ENCODE assay signal across 9 mouse cellular contexts in genomic region chr11:6679694-6680396, GRCm38 (mm10). TPM values are rescaled to one million over a fixed set of nuclear protein-coding genes. Genes with fewer than 3 reads are reported as not detected.
DNase-seq lines count a peak whose midpoint lies in the region; ATAC-seq lines count a peak whose summit lies in the region.
"Had no signal": no experiment of that assay in that cellular context is flagged by ENCODE, and none has a peak within 500 bp of the region (broad histone marks: within the 10 kb centered on the region; RNA-seq: fewer than 3 reads in every experiment).

No protein-coding gene starts in this region.

- no peaks in the 10 kb centered on the region for H3K36me3 ChIP-seq in kidney, embryonic 14.5 days (ENCODE audit: control insufficient read depth, insufficient read depth, low read length)
- no peaks in the 10 kb centered on the region for H3K36me3 ChIP-seq in hindbrain, embryonic 12.5 days
- H3K36me3 ChIP-seq in liver, embryonic 13.5 days = no peaks in the 10 kb centered on the region
- no peaks in the 10 kb centered on the region for H3K36me3 ChIP-seq in stomach, embryonic 16.5 days (ENCODE audit: control insufficient read depth, insufficient read depth, low read length)
- H3K36me3 ChIP-seq in forebrain, embryonic 12.5 days (replicated peaks) = no peaks in the 10 kb centered on the region
- H3K36me3 ChIP-seq: midbrain, embryonic 12.5 days had no signal

- no peak overlapping the region; the same call in 1 of the 2 replicates for H3K4me2 ChIP-seq in kidney, embryonic 14.5 days (replicated peaks; ENCODE audit: low read depth, low read length)
- no peak overlapping the region for H3K4me2 ChIP-seq in hindbrain, embryonic 12.5 days (replicated peaks)
- H3K4me2 ChIP-seq in liver, embryonic 13.5 days = peak overlapping the region; percentile 47
- H3K4me2 ChIP-seq in stomach, embryonic 16.5 days (ENCODE audit: low read depth, low read length) = peak overlapping the region; percentile 25; the same call in 1 of the 2 replicates
- no peak overlapping the region for H3K4me2 ChIP-seq in forebrain, embryonic 12.5 days
- H3K4me2 ChIP-seq: midbrain, embryonic 12.5 days had no signal

- H3K4me3 ChIP-seq in kidney, embryonic 14.5 days (ENCODE audit: low read length) = no peak overlapping the region
- no peak overlapping the region for H3K4me3 ChIP-seq in hindbrain, embryonic 12.5 days
- H3K4me3 ChIP-seq in liver, embryonic 13.5 days (replicated peaks) = peak overlapping the region; percentile 16; the same call in 1 of the 2 replicates
- no peak overlapping the region for H3K4me3 ChIP-seq in stomach, embryonic 16.5 days (replicated peaks; ENCODE audit: low read length)
- no peak overlapping the region for H3K4me3 ChIP-seq in forebrain, embryonic 12.5 days (replicated peaks)
- H3K4me3 ChIP-seq: midbrain, embryonic 12.5 days had no signal

- peak; percentile 22; the same call in 1 of the 2 replicates for ATAC-seq in kidney, embryonic 14.5 days (ENCODE audit: low FRiP score, low TSS enrichment)
- ATAC-seq in hindbrain, embryonic 12.5 days (ENCODE audit: low FRiP score) = peak; percentile 33; the same call in 1 of the 2 replicates
- no peak for ATAC-seq in liver, embryonic 13.5 days (ENCODE audit: low read depth)
- ATAC-seq in stomach, embryonic 16.5 days (ENCODE audit: insufficient read depth, low FRiP score) = peak; percentile 27; the same call in 1 of the 2 replicates
- no peak for ATAC-seq in forebrain, embryonic 12.5 days (ENCODE audit: low FRiP score)

- H3K27me3 ChIP-seq in kidney, embryonic 14.5 days (ENCODE audit: control insufficient read depth, insufficient read depth, low read length) = no peaks in the 10 kb centered on the region
- H3K27me3 ChIP-seq in hindbrain, embryonic 12.5 days = no peaks in the 10 kb centered on the region
- no peaks in the 10 kb centered on the region for H3K27me3 ChIP-seq in liver, embryonic 13.5 days
- H3K27me3 ChIP-seq in stomach, embryonic 16.5 days (ENCODE audit: control insufficient read depth, insufficient read depth, low read length) = no peaks in the 10 kb centered on the region
- 0 out of 2 replicates have a peak, but pooled peaks cover 3% of the 10 kb centered on the region for H3K27me3 ChIP-seq in forebrain, embryonic 12.5 days
- H3K27me3 ChIP-seq: midbrain, embryonic 12.5 days had no signal

- H3K9ac ChIP-seq in kidney, embryonic 14.5 days (ENCODE audit: low read depth, low read length) = peak overlapping the region; percentile 32; the same call in 1 of the 2 replicates
- no peak overlapping the region for H3K9ac ChIP-seq in hindbrain, embryonic 12.5 days
- H3K9ac ChIP-seq in liver, embryonic 13.5 days = no peak overlapping the region
- H3K9ac ChIP-seq in stomach, embryonic 16.5 days (ENCODE audit: low read length) = no peak overlapping the region
- no peak overlapping the region for H3K9ac ChIP-seq in forebrain, embryonic 12.5 days
- H3K9ac ChIP-seq: midbrain, embryonic 12.5 days had no signal

- peak overlapping the region; percentile 70 for H3K27ac ChIP-seq in kidney, embryonic 14.5 days (ENCODE audit: low read depth, low read length)
- no peak overlapping the region for H3K27ac ChIP-seq in hindbrain, embryonic 12.5 days
- H3K27ac ChIP-seq in liver, embryonic 13.5 days = no peak overlapping the region
- peak overlapping the region; percentile 12 for H3K27ac ChIP-seq in stomach, embryonic 16.5 days (ENCODE audit: low read length)
- no peak overlapping the region for H3K27ac ChIP-seq in forebrain, embryonic 12.5 days
- H3K27ac ChIP-seq: midbrain, embryonic 12.5 days had no signal

- DNase-seq in kidney, adult 9 months = no peak
- no peak for DNase-seq in liver, embryonic 13.5 days
- no peak for DNase-seq in left cerebral cortex, adult 9 months (ENCODE audit: low spot score in 2 of 2)
- no peak for DNase-seq in frontal cortex, adult 2 months (ENCODE audit: extremely low spot score in 1 of 2, low spot score in 1 of 2)

- H3K4me1 ChIP-seq in kidney, embryonic 14.5 days (ENCODE audit: control insufficient read depth, insufficient read depth, low read length) = peaks cover 10% of the 10 kb centered on the region; the same call in 1 of the 2 replicates
- H3K4me1 ChIP-seq in hindbrain, embryonic 12.5 days = peaks cover 9% of the 10 kb centered on the region
- peaks cover 6% of the 10 kb centered on the region; the same call in 1 of the 2 replicates for H3K4me1 ChIP-seq in liver, embryonic 13.5 days (replicated peaks)
- 0 out of 2 replicates have a peak, but pooled peaks cover 3% of the 10 kb centered on the region for H3K4me1 ChIP-seq in stomach, embryonic 16.5 days (ENCODE audit: control insufficient read depth, insufficient read depth, low read length)
- peaks cover 3% of the 10 kb centered on the region; the same call in 1 of the 2 replicates for H3K4me1 ChIP-seq in forebrain, embryonic 12.5 days
- H3K4me1 ChIP-seq: midbrain, embryonic 12.5 days had no signal

- WGBS in kidney, embryonic 14.5 days = 52% methylated on average over 17 of the region's 17 CpGs
- WGBS in hindbrain, embryonic 12.5 days = 62% methylated on average over 16 of the region's 17 CpGs
- WGBS in liver, embryonic 13.5 days (ENCODE audit: insufficient replicate concordance) = 26% methylated on average over 17 of the region's 17 CpGs
- WGBS in stomach, embryonic 16.5 days = 62% methylated on average over 17 of the region's 17 CpGs
- 81% methylated on average over 17 of the region's 17 CpGs for WGBS in forebrain, embryonic 12.5 days

- no peaks in the 10 kb centered on the region for H3K9me3 ChIP-seq in kidney, embryonic 14.5 days (ENCODE audit: control insufficient read depth, low read length)
- 0 out of 2 replicates have a peak, but pooled peaks cover 3% of the 10 kb centered on the region for H3K9me3 ChIP-seq in hindbrain, embryonic 12.5 days (replicated peaks)
- no peaks in the 10 kb centered on the region for H3K9me3 ChIP-seq in liver, embryonic 13.5 days (replicated peaks)
- no peaks in the 10 kb centered on the region; the same call in 1 of the 2 replicates for H3K9me3 ChIP-seq in stomach, embryonic 16.5 days (replicated peaks; ENCODE audit: control insufficient read depth, low read length)
- H3K9me3 ChIP-seq in forebrain, embryonic 12.5 days = no peaks in the 10 kb centered on the region

RNA-seq across cellular contexts. Expression of gene Ramp3, which starts 21.5 kb away (rescaled TPM):
- polyA plus RNA-seq in kidney, embryonic 14.5 days (2014; fragmentation: Nextera tagmentation; extraction: Ambion mirVana) = 10.4 and 10.6 TPM in 2 replicates
- polyA plus RNA-seq in hindbrain, embryonic 12.5 days (2016; fragmentation: Nextera tagmentation; extraction: Ambion mirVana) = 5.7 and 9.6 TPM in 2 replicates
- 0.15 TPM in 1 of 2 replicates, not detected in the other for polyA plus RNA-seq in liver, embryonic 13.5 days (2015; fragmentation: Nextera tagmentation; extraction: Ambion mirVana)
- polyA plus RNA-seq in stomach, embryonic 16.5 days (2015; fragmentation: Nextera tagmentation; extraction: Ambion mirVana) = 6.0 and 6.4 TPM in 2 replicates
- 2.5 and 3.1 TPM in 2 replicates for polyA plus RNA-seq in forebrain, embryonic 12.5 days (2016; fragmentation: Nextera tagmentation; extraction: Ambion mirVana)
- polyA plus RNA-seq in frontal cortex, adult 2 months (2012; rRNA removed) = 18.5 and 30.4 TPM in 2 replicates

RNA-seq across cellular contexts. Expression of gene Wap, which starts 41.4 kb away (rescaled TPM):
- polyA plus RNA-seq in kidney, embryonic 14.5 days (2014; fragmentation: Nextera tagmentation; extraction: Ambion mirVana) = not detected in 2 replicates
- not detected in 2 replicates for polyA plus RNA-seq in hindbrain, embryonic 12.5 days (2016; fragmentation: Nextera tagmentation; extraction: Ambion mirVana)
- not detected in 2 replicates for polyA plus RNA-seq in liver, embryonic 13.5 days (2015; fragmentation: Nextera tagmentation; extraction: Ambion mirVana)
- polyA plus RNA-seq in stomach, embryonic 16.5 days (2015; fragmentation: Nextera tagmentation; extraction: Ambion mirVana) = not detected in 2 replicates
- polyA plus RNA-seq in forebrain, embryonic 12.5 days (2016; fragmentation: Nextera tagmentation; extraction: Ambion mirVana) = not detected in 2 replicates
- polyA plus RNA-seq in frontal cortex, adult 2 months (2012; rRNA removed) = not detected in 2 replicates
- polyA plus RNA-seq: midbrain, embryonic 12.5 days had no signal

RNA-seq across cellular contexts. Expression of gene Tbrg4, which starts 54.0 kb away (rescaled TPM):
- 30.6 and 48.9 TPM in 2 replicates for polyA plus RNA-seq in kidney, embryonic 14.5 days (2014; fragmentation: Nextera tagmentation; extraction: Ambion mirVana)
- 36.5 and 37.3 TPM in 2 replicates for polyA plus RNA-seq in hindbrain, embryonic 12.5 days (2016; fragmentation: Nextera tagmentation; extraction: Ambion mirVana)
- 46.1 and 46.2 TPM in 2 replicates for polyA plus RNA-seq in liver, embryonic 13.5 days (2015; fragmentation: Nextera tagmentation; extraction: Ambion mirVana)
- 40.4 and 44.0 TPM in 2 replicates for polyA plus RNA-seq in stomach, embryonic 16.5 days (2015; fragmentation: Nextera tagmentation; extraction: Ambion mirVana)
- 46.7 and 48.7 TPM in 2 replicates for polyA plus RNA-seq in forebrain, embryonic 12.5 days (2016; fragmentation: Nextera tagmentation; extraction: Ambion mirVana)
- 59.8 and 64.9 TPM in 2 replicates for polyA plus RNA-seq in frontal cortex, adult 2 months (2012; rRNA removed)

Comparison
In these comparisons a context has a peak if more than half of its experiments do, and no peak if none do; other contexts are left out.
1. ATAC-seq: peak in kidney, embryonic 14.5 days (single experiment), hindbrain, embryonic 12.5 days (single experiment) and stomach, embryonic 16.5 days (single experiment); none in liver, embryonic 13.5 days (single experiment) and forebrain, embryonic 12.5 days (single experiment).
2. H3K27ac ChIP-seq: peak in kidney, embryonic 14.5 days (single experiment) and stomach, embryonic 16.5 days (single experiment); none in hindbrain, embryonic 12.5 days (single experiment), liver, embryonic 13.5 days (single experiment) and forebrain, embryonic 12.5 days (single experiment).
3. H3K4me2 ChIP-seq: peak in liver, embryonic 13.5 days (single experiment) and stomach, embryonic 16.5 days (single experiment); none in kidney, embryonic 14.5 days (single experiment), hindbrain, embryonic 12.5 days (single experiment) and forebrain, embryonic 12.5 days (single experiment).